Mouse (Mus musculus) erythroblast, embryonic 14.5 days (primary cell): ENCODE results near the gene Slc16a12.

Source experiments
- GATA1 ChIP-seq: IDR thresholded peaks from 2 replicates; pipeline ENCODE4 v1.6.1; 2012; ENCODE audit warnings: low read length, inconsistent platforms, mixed read lengths
- TAL1 ChIP-seq: IDR thresholded peaks from 3 replicates; pipeline ENCODE4 v1.6.1; 2012; ENCODE audit warnings: low read length, inconsistent platforms, mixed read lengths

GRCm38 (mm10) chr19:34678428-34678827 is 68.7 kb downstream of the Slc16a12 start:
- TF ChIP-seq GATA1: no peak
- TF ChIP-seq TAL1: no peak
